Mouse (Mus musculus) left cerebral cortex, postnatal 10 days (tissue): ENCODE results near the gene Btrc. TPM values are rescaled to one million over a fixed set of nuclear protein-coding genes. Genes with fewer than 3 reads are reported as not detected.

Experiments
- DNase-seq, 2 experiments: peaks; one replicate each; pipeline ENCODE4 v3.0.0; 2021 to 2022; ENCODE audit warnings: low spot score in 2 of 2, mixed read lengths in 1 of 2; ENCODE audit errors: extremely low spot score in 1 of 2
- intact Hi-C: fragments of 180-260 bp; cut with DNase I; formaldehyde crosslinking; loops from one replicate; pipeline ENCODE4 v1.15.1; 2025
- total RNA-seq, 2 experiments: library from RNA; stranded (reverse); gene quantifications; 2 replicates each; pipeline ENCODE4 v1.2.3; 2021

The Btrc gene
- total RNA-seq, 2 experiments from 2014 or later, result 88.9 to 89.8 TPM

DNA sequence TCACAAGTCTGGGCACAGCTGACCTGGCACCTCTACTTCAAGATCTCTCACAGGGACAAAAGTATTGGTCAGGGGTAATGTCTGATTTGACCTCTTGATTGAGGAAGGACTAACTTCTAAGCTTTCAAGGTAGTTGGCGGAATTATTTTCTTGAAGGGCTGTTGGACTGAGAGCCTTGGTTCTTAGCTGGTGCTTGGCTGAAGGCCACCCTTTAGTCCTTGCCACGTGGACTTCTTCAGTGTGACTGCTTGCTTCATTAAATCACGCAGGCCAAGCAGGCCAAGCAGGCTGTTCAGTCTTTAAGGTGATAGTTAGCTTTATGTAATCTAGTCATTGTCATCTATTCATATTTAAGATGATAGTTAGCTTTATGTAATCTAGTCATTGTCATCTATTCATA lies 49.2 kb downstream of the Btrc start:
- intact Hi-C loops, result no loop called here

DNA sequence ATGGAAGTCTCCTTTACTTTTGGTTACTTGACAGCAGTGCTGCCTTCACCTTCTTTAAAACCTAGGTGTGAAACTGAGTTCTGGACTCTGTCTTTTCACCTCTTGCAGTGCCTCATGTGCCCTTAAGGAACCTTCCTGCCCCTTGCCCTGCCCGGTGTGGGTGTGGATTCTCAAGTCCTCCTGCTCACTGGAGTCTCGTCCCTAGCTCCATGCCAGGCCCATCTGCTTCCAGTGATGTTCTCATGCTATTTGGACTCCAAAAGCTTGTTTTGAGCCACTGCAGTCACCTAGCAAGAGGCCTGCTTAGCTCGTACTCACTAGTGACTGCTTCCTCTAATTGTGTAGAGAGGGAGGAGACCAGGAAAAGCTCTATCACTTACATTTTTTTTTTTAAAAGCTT lies 50.4 kb downstream of the Btrc start:
- intact Hi-C loops, result no loop called here
- no peak for DNase-seq

More for the DNA sequence above, 49.2 kb downstream of the Btrc start:
- DNase-seq, result no peak

DNA sequence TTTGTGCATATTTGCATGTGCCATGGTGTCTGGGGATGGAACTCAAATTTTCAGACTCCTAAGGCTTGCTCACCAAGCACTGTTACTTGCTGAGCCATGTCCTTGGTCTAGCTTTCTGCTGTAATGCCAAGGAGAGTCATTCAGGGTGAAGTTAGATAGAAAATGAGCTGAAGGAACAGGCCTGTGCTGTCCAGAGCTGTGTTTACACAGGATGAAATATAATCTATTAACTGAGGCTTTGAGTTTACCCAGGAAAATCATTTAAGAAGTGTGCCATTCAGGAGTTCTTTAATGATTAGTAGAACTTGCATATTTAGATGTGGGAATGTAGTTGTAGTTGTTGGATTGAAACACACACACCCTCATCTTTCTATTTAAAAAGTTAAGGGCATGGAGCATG lies 54.1 kb downstream of the Btrc start:
- intact Hi-C loops, result no loop called here
- no peak for DNase-seq

DNA sequence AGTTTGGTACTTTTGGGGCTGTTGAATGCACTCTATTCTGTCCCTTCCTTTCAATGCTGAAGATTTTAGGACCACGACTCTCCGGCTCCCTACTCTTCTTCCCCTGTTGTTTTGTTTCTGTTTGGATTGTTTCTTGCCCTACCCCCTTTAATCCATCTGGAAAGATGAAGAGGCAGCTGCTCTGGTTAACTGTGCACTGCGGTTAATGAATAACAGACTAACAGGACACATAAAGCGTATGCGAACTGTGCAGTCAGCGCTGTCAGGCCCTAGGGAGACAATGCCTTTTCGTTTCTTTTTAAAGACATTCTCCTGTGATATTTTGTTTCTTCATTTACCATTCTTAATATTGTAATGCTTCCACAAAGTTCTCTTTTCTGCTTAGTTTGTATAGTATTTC lies 58.7 kb downstream of the Btrc start:
- intact Hi-C loops, result no loop called here
- DNase-seq, result no peak

DNA sequence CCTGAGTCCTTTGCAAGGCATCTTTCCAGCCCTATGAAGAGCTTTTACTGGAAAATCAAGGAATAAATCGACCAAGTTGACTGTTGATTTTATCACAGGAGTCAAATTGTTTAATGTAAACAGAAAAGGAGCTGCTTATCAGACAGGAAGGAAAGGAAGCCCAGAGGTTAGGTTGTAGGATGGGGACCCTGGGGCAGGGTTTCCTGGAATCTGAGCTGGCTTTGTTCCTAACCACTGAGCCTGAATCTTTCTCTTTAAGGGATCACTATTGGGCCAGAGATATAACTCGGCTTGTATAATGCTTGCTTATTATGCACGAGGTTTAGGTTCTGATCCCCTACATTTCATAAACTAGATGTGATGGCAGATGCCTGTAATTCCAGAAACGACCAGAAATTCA lies 64.6 kb downstream of the Btrc start:
- no peak for DNase-seq
- intact Hi-C loops, result no loop called here

DNA sequence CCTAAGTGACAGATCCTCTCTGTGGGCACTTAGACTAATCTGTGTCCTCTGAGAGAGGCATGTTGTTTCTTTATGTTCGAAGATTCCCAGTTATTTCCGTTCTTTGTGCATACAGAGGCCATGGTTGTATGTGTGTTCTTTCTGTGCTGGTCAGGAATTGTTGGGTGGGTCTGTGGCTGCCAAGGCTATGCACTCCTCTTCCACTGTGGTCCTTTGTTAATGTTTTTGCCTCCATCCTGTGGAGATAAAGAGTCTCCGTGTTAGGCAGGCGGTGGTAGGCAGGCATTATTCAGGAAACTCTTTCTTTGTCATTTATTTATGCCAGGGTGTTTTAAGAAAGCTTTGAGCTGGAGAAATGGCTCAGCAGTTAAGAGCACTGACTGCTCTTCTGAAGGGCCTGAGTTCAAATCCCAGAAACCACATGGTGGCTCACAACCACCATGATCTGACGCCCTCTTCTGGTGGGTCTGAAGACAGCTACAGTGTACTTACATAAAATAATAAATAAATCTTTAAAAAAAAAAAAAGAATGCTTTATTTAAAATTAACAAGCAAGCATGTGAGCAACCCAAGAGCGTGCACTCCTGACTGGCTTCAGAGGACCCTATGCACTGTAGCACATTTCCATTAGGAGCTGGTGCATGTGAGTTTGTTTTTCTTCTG lies 67.6 kb downstream of the Btrc start:
- intact Hi-C loops, result no loop called here
- DNase-seq, result no peak

DNA sequence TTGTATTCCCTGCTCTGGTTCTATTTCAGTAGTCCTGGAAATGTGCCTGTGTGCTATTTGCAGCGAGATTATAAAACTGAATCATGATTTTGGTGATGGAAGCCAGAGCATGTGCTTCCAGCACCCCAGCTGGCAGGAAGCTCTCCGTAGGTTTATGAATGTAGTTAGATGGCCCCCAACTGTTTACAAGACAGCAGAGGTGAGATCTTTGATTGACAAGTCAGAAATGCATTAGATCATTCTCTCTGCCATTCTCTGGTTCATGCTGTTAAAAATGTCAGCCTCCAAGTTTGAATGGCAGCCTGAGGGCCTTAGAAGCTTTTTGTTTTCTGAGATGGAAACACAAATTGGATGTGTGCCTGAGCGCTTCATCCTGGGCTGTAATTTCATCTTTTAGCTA lies 68.8 kb downstream of the Btrc start:
- intact Hi-C loops, result no loop called here
- DNase-seq, result peak in 1 of 2 experiments; percentile 76

DNA sequence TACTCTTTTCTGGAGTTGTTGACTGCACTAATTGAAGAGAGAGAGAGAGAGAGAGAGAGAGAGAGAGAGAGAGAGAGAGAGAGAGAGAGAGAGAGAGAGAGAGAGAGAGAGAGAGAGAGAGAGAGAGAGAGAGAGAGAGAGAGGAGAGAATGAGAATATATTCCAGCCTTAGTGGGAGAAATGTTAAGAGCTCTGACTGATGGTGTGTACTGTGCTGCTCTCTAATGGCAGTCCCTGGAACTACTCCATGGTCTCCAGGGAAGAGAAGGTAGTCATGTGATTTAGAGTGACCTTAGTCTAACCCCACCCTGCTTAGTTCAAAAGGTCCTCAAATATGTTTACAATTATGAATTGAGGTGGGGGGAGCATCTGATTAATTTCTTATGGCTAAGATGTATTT lies 72.5 kb downstream of the Btrc start:
- peak; percentile 63 to 73 for DNase-seq
- intact Hi-C loops, result loop anchor here (5.0 kb wide), 3 partner anchors 111 to 214 kb away; no protein-coding TSS in a partner anchor

DNA sequence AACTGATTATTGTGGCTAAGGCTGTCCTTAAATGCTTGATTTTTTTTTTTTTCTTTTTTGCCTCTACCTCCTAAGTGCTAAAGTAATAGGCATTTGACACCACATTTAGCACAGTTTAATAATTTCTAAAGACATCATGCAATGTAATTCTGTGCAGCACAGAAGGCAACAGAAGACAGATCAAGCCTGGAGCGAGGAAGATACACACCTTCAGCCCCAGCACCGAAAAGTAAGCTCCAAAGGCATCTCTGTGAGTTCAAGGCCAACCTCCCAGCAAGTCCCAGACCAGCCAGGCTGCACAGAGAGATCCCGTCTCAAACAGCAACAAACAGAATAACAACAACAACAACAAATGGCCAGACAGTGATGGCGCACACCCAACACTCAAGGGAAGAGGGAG lies 73.6 kb downstream of the Btrc start:
- intact Hi-C loops, result loop anchor here (5.0 kb wide), 3 partner anchors 110 to 215 kb away; no protein-coding TSS in a partner anchor
- no peak for DNase-seq

DNA sequence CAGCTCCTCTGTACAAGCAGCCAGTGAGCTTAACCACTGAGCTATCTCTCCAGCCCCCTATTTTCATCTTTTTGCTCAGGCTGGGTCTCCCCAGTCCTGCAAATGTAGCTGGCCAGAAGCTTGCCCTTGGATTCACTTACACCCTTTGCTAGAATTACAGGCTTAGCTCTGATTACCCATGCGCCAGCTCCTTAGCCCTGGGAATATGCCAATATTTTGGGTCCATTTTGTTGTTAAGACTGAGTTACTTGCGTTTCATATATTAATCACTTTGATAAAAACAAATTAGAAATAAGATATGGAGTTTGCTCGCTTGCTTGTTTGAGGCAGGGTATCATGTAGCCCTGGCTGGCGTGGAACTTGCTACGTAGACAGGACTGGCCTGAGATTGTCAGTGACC lies 74.7 kb downstream of the Btrc start:
- DNase-seq, result no peak
- intact Hi-C loops, result loop anchor here (5.0 kb wide), 3 partner anchors 109 to 216 kb away; no protein-coding TSS in a partner anchor

DNA sequence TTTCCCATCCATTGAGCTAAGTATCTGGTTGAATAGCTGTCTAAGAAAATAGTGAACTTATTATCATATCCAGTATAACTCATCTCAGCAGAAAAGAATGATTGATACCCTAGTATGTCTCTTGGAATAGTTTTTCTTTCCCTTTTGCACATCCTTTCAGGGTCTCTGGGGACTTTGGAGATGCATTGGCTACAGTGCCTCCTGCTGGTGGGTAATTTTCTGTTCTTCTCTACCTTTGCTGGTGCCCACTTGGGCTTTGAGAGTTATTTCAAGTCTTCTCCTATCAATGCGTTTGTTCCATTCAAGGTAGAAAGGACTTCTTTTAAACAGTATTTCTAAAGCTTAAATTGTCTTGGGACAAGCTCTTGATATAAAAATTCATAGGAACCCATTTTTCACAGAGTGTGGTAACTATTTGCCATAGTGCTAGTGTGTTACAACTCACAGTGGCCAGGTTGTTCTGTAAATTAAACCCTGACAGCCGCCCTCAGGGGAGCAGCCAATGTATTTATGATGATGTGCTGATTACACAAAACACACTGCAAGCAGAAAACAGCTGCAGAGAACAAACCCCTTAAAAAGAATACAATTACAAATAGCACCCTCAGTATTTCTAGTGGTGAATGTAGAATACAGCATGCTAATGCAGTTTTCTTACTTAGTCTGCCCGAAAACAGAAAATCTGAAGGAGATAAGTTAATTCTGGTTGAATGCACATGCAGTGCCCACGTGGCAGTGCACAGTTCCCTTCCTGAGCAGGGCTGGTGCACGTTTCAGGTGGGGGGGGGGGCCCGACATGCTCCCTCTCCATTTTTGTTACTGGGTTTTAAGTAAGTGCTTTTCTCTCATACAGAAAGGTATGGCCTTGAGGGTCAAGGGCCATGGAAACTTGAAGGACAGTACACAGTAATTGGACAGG lies 75.7 kb downstream of the Btrc start:
- DNase-seq, result no peak
- intact Hi-C loops, result loop anchor here (5.0 kb wide), 3 partner anchors 108 to 217 kb away; no protein-coding TSS in a partner anchor

DNA sequence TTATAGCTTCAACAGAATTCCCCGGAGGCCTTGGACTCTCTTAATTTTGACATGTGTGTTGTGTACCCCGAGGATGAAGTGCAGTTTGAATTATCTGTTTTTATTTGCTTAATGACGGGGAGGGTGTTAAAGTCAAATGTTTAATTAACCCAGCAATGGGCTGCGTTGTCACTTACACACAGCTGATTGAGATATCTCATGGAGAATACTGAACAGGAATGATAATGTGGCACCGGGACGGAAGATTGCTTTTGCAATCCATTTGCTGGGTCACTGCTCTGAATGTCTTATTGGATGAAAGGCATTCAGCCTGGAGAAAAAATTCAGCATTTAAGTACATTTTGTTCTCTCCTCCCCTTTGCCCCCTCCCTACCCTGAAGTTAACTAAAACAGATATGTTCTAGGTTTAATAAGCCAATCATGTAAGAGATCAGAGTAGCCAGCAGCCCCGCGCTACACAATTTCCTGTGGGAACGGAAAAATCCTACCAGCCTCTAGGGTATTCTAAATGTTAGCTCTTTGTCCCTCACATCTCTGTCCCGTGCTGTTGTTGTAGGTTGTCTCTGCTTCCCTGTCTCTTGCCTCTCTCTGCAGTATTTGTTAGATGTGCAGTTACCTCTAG lies 77.1 kb downstream of the Btrc start:
- intact Hi-C loops, result no loop called here
- no peak for DNase-seq

DNA sequence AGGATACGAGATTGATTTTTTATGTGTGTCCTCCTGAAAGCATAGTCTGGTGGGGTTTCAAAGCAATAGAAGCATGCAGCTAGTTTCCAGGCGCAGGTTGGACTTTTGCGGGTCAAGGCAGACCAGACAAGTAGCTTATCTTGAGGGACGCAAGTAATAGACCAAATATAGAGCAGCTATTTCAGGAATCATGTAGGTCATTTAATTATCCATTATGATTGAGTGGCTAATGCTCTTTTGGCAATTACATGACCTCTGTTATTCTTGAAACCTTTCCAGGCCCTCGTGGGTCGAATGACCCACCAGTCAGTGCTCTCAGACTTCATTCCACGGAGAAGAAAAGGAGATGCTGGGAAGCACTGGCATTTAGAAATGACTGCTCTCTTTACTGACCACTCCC lies 78.2 kb downstream of the Btrc start:
- intact Hi-C loops, result no loop called here
- no peak for DNase-seq

DNA sequence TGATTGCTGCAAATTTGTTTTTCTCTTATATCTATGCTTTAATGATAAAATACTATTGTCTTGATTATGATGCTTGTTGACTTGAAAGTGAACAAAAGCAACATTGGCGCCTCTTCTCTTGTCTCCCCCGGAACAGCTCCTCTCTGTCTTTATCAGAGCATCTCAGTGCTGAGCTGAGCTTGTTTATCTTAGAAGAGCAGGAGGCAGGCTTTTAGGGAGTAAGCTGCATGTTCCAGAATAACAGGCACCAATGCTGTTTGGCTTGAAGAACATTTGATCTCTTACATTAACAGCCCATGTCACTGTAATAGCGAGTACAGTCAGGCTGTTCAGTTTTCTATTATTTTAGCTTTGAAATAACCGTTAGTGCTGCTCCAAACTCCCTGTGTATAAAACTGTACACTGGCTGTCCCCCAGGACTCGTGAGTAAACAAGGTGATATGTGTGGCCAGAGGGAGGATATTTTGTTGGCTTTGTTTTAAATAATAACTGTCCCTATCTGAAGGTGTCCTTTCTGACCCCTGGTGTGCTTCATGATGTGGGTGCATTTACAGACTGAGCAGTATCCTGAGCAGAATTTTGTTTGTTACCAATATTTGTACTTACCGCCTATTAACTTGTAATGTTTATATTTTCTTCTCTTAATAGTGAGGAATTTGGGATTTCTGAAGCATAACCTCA lies 81.9 kb downstream of the Btrc start:
- intact Hi-C loops, result no loop called here
- DNase-seq, result no peak

DNA sequence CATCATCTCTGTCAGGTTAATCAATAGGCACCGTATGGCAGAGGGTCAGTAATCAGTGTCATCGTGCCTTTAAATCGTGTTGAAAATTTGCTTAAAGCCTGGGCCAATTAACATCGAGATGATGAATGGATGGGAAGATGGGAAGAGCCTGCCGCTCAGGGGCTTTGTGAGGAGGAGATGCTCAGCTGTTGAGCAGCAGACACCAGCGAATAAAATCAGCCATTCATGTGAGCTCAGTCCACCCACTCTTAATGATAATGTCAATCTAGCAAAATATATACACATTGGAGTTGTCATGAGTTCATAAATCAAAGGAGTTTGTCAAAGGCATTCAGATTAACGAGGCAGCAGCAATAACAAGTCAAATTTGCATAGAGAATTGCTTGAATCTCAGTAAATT lies 83.1 kb downstream of the Btrc start:
- no peak for DNase-seq
- intact Hi-C loops, result no loop called here

DNA sequence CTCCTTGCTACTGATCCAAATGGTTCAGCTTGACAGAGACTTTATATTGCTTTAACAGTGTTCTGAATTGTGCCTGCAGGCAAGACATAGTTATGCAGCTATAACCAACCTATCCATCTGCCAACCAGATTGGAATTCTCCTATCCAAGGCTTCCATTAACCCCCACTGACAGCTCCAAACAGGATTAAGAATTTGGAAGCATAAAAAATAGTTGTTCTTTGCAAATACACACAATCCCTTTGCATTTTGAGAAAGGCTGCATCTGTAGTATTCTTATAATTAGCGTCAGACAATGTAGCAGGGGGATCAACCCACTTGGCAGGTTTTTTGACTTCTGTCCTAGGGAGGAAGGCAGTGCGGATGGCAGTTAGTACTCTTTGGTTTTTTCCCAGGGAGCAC lies 83.7 kb downstream of the Btrc start:
- DNase-seq, result no peak
- intact Hi-C loops, result no loop called here

DNA sequence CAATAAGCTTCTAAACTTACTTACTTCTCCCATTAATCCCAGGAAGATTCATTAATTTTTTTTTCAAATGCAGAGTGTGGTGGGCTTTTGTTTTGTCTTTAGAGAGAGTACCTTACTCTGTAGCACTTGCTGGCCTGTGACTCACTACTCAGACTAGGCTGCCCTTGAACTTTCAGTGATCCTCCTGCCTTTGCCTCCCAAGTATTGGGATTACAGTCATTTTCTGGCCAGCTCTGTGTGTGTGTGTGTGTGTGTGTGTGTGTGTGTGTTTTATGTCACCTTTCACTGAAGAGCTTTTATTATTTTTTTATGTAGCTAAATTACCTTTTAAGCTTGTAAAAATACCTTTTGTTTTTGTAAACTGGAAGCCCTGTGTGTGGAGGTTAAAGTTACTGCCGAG lies 84.4 kb downstream of the Btrc start:
- intact Hi-C loops, result no loop called here
- no peak for DNase-seq

DNA sequence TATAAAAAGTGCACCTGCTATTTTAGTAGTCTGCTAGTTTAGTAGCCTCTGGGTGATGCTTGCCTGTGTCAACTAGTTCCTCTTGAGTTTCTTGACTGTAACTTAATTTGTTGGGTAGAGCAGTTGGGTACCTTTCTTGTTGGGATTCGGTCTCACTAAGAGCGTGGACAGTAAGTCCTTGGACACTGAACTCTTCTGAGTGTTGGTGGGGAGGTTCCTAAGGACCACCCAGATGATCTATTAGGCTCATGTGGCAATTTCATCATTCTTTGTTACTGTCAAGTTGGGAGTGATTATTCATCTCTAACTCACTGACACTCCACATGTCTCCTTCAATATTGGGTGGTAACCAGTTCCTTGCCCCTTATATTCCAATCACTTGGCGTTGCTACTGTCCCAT lies 90.9 kb downstream of the Btrc start:
- DNase-seq, result no peak
- intact Hi-C loops, result no loop called here

DNA sequence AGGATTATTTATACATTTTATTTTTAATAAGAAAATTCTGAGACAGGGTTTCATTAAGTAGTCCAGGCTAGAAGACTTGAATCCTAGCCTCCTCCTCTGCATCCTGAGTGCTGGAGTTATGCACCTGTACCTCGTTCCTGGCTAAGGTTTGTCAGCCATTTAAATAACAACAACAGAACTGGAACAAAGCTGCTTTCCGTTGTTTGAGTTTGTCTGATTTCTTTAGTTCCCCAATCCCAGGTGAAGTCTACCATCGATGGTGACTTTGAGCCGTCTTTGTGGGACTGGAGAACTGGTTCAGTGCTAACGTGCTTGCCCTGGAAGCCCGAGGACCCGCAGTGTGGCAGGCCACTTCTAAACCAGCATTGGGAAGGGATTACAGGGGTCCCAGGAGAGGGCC lies 93.4 kb downstream of the Btrc start:
- intact Hi-C loops, result no loop called here
- no peak for DNase-seq
